Mouse (Mus musculus) macrophage (primary cell): ENCODE data around the gene 1700016K19Rik. TPM values are rescaled to one million over a fixed set of nuclear protein-coding genes. Genes with fewer than 3 reads are reported as not detected.

Source experiments
- H3K27ac ChIP-seq: fragments of 350-480 bp; formaldehyde crosslinking; 2 replicates; pipeline ENCODE4 v1.9.0; 2021
- H3K36me3 ChIP-seq: fragments of 350-480 bp; formaldehyde crosslinking; 2 replicates; pipeline ENCODE4 v1.9.0; 2021; ENCODE audit errors: inconsistent target
- H3K4me3 ChIP-seq: fragments of 350-480 bp; formaldehyde crosslinking; 2 replicates; pipeline ENCODE4 v1.9.0; 2021; ENCODE audit errors: inconsistent target
- H3K79me2 ChIP-seq: fragments of 350-480 bp; formaldehyde crosslinking; 2 replicates; pipeline ENCODE4 v1.9.0; 2021; ENCODE audit errors: inconsistent target
- WGBS: methylation state at CpG from one replicate; pipeline ENCODE4 v1.1.7; 2026; ENCODE audit warnings: inconsistent platforms; ENCODE audit not compliant: missing documents; 5-methylcytosine and 5-hydroxymethylcytosine counted together
- polyA plus RNA-seq: library from polyadenylated mRNA; stranded (reverse); fragments of 250-400 nt; gene quantifications from 3 replicates; pipeline ENCODE4 v1.2.4, GENCODE M21; 2018; ENCODE audit warnings: inconsistent platforms

1700016K19Rik gene
- polyA plus RNA-seq, 1 experiment from 2014 or later = not detected

- Histone ChIP-seq H3K79me2 (no peaks in the 10 kb centered on the region), H3K4me3 (no peak overlapping the region), H3K27ac (no peak overlapping the region), H3K36me3 (no peaks in the 10 kb centered on the region)
- WGBS = 94% methylated on average over 8 of the region's 8 CpGs
Observed at GRCm38 (mm10) chr11:76035182-76035581, 35.5 kb downstream of the 1700016K19Rik start.

DNA sequence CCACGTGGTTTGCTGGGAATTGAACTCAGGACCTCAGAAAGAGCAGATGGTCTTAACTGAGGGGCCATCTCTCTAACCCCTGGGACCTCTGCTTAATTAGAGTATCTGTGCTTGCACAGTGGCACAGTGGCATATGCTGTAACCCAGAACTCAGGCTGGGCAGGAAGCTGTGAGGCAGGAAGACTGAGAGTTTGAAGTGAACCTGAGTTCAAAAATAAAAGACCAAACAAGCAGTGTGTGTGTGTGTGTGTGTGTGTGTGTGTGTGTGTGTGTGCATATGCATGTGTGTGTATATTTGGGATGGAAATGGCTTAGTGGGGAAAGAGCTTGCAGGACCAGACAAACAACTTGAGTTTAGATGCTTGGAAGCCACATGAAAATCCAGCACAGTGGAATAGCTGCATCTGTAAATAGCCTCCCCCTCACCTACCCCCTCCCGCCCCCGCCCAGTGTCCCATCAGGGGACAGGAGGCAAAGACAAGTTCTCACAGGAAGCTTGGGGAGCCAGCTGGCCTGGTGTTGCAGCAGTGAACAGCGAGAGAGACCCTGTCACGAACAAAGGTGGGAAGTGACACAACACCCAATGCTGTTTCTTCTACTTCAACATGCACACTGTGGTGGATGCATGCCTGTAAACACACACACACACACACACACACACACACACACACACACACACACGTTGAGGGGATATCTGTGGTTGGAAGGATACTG lies 38.0 kb downstream of the 1700016K19Rik start:
- Histone ChIP-seq H3K27ac (no peak overlapping the region), H3K4me3 (no peak overlapping the region), H3K79me2 (no peaks in the 10 kb centered on the region), H3K36me3 (no peaks in the 10 kb centered on the region)
- WGBS = 57% methylated on average over 4 of the region's 6 CpGs

GRCm38 (mm10) chr11:76039271-76040053 lies 39.8 kb downstream of the 1700016K19Rik start:
- WGBS = 92% methylated on average over 2 of the region's 3 CpGs
- no peak overlapping the region for H3K4me3 ChIP-seq
- H3K27ac ChIP-seq = no peak overlapping the region
- H3K79me2 ChIP-seq = no peaks in the 10 kb centered on the region
- H3K36me3 ChIP-seq = no peaks in the 10 kb centered on the region

DNA sequence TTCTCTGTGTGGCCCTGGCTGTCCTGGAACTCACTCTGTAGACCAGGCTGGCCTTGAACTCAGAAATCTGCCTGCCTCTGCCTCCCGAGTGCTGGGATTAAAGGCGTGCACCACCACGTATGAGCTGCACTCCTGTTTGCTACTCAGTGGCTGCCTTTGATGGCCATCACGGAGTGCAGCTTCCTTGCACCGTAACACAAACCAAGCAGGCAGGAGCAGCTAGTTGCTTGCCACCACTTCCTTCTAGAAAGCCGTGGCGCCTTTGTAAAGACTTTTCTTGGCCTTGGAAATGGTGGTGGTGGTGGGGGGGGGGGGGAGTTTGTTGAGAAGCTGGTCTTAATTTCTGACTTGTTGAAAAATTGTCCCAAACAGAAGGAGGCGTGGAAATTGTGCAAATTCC lies 40.4 kb downstream of the 1700016K19Rik start:
- Histone ChIP-seq H3K4me3 (no peak overlapping the region), H3K27ac (no peak overlapping the region), H3K79me2 (no peaks in the 10 kb centered on the region), H3K36me3 (peaks cover 3% of the 10 kb centered on the region; the same call in 1 of the 2 replicates)
- 38% methylated on average over 7 of the region's 8 CpGs for WGBS

- WGBS = 93% methylated on average over 4 of the region's 4 CpGs
- H3K36me3 ChIP-seq = peaks cover 11% of the 10 kb centered on the region; the same call in 1 of the 2 replicates
- no peak overlapping the region for H3K27ac ChIP-seq
- no peaks in the 10 kb centered on the region for H3K79me2 ChIP-seq
- H3K4me3 ChIP-seq = no peak overlapping the region
Observed at GRCm38 (mm10) chr11:76040761-76041376, 41.2 kb downstream of the 1700016K19Rik start.

DNA sequence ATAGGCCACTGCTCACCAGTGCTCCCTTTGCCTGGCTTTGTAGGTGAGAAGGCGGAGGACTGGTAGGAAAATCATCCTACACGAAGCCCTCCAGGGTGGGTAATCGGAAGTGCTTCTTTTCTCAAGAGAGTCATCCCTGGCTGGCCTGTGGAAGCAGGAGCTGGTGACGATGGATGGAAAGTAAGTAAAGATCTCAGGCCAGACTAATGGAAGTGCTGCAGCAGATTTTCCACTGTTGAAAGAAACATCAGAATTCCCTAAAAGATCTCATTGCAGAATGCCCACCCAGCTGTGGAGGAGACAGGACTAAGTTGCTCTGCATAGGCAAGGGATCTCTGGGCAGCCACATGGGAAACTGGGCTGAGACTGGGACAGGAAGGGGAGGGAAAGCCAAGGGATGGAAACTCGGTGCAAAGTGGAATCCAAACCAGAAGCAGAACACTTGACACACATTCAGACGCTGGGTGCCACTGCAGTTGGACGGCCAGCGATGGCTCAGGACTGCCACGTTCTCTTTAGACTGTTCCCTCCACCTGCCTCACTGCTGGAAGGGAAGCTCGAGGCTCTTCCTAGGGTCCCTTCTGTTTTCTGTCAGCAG lies 42.4 kb downstream of the 1700016K19Rik start:
- Histone ChIP-seq H3K27ac (no peak overlapping the region), H3K4me3 (no peak overlapping the region), H3K79me2 (no peaks in the 10 kb centered on the region), H3K36me3 (peaks cover 24% of the 10 kb centered on the region; the same call in 1 of the 2 replicates)
- 90% methylated on average over 10 of the region's 10 CpGs for WGBS

DNA sequence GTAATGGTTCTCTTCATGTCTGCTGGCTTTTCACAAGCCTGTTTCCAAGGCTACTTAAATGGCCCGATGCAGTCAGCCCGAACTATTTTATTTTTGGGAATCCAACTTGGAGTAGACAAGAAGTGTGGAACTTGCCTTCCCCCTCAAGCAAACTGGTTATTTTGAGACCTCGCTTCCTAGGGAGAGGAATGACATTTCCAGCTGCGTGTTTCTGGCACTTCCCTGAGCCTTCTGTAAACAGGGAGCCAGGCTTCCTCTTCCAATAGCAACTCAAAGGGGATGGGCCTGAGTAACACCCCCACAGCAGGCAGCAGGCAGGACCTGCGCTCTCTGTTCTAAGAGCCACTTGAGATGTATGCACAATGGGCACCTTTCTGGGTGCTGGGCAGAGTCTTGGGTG lies 43.2 kb downstream of the 1700016K19Rik start:
- no peak overlapping the region for H3K27ac ChIP-seq
- peaks cover 31% of the 10 kb centered on the region; the same call in 1 of the 2 replicates for H3K36me3 ChIP-seq
- 89% methylated on average over 5 of the region's 5 CpGs for WGBS
- no peak overlapping the region for H3K4me3 ChIP-seq
- no peaks in the 10 kb centered on the region for H3K79me2 ChIP-seq

DNA sequence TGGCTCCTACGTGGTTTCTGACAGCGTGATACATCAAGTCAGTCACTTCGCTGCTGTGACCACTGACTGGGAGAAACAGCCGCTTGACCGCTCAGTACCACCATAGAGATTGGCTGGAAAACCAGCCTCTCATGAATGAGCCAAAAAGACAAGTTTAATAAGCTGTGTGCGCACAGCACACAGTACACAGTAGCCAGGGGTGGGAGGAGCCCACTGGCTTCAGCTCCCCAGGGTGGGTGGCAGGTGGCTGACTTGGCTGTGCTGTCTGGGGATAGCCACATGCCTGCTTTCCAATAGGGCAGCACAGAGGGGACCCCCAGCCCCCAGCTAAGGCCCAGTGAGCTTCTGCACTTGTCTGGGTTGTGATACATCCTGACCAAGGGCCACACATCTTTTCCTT lies 44.8 kb downstream of the 1700016K19Rik start:
- 88% methylated on average over 6 of the region's 6 CpGs for WGBS
- Histone ChIP-seq H3K36me3 (peaks cover 31% of the 10 kb centered on the region; the same call in 1 of the 2 replicates), H3K27ac (no peak overlapping the region), H3K79me2 (no peaks in the 10 kb centered on the region), H3K4me3 (no peak overlapping the region)

- H3K79me2 ChIP-seq = no peaks in the 10 kb centered on the region
- 89% methylated on average over 6 of the region's 6 CpGs for WGBS
- peaks cover 31% of the 10 kb centered on the region; the same call in 1 of the 2 replicates for H3K36me3 ChIP-seq
- H3K4me3 ChIP-seq = no peak overlapping the region
- H3K27ac ChIP-seq = no peak overlapping the region
Observed at GRCm38 (mm10) chr11:76045367-76045766, 45.7 kb downstream of the 1700016K19Rik start.

- H3K27ac ChIP-seq = no peak overlapping the region
- no peaks in the 10 kb centered on the region for H3K79me2 ChIP-seq
- WGBS = 84% methylated on average over 3 of the region's 3 CpGs
- H3K4me3 ChIP-seq = no peak overlapping the region
- H3K36me3 ChIP-seq = peaks cover 24% of the 10 kb centered on the region; the same call in 1 of the 2 replicates
Observed at GRCm38 (mm10) chr11:76050509-76050908, 50.8 kb downstream of the 1700016K19Rik start.

GRCm38 (mm10) chr11:76050967-76051512 lies 51.3 kb downstream of the 1700016K19Rik start:
- Histone ChIP-seq H3K27ac (no peak overlapping the region), H3K36me3 (peaks cover 18% of the 10 kb centered on the region; the same call in 1 of the 2 replicates), H3K79me2 (no peaks in the 10 kb centered on the region), H3K4me3 (no peak overlapping the region)
- WGBS = 85% methylated on average over 5 of the region's 5 CpGs

DNA sequence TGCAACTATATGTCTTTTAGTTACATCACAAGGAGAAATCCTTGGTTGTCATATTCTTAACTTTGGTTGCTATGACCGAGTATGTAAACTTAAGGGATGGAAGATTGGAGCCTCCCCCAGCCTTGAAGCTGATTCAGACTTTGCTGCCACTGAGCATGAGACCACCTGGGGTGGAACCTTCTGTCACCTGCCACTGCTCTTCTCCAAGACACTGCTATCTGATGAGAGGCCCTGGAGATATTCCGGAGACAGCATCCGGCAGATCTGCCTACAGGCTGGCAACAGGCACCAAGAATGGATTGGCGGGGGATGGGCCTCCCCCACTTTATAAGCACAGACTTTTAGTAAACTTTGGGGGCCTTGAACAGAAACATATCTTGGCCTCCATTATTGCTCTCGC lies 52.8 kb downstream of the 1700016K19Rik start:
- Histone ChIP-seq H3K27ac (no peak overlapping the region), H3K79me2 (no peaks in the 10 kb centered on the region), H3K4me3 (no peak overlapping the region), H3K36me3 (0 out of 2 replicates have a peak, but pooled peaks cover 4% of the 10 kb centered on the region)
- WGBS = 96% methylated on average over 5 of the region's 5 CpGs
